Mouse (Mus musculus) kidney, adult 10 weeks (tissue): ENCODE measurements around the gene Klk10. TPM values are rescaled to one million over a fixed set of nuclear protein-coding genes. Genes with fewer than 3 reads are reported as not detected.

Experiments
- polyA plus RNA-seq: library from polyadenylated mRNA; stranded (reverse); fragments of 350-450 nt; fragmentation: Illumina TruSeq; extraction: RNeasy Lipid Tissue Mini Kit (QIAGEN cat#74804); gene quantifications from one replicate; pipeline ENCODE4 v1.2.3, GENCODE M21; 2014; ENCODE audit warnings: low read depth, low replicate concordance

Gene Klk10
- polyA plus RNA-seq, result not detected

GRCm38 (mm10) chr7:43780746-43781145 is at the start of gene Klk10:
TSS of gene Klk10 (plus strand) at chr7:43781035.

GRCm38 (mm10) chr7:43768597-43768996 is 12.2 kb upstream of the Klk10 start, which contains the start of gene Klk12:
TSS of gene Klk12 (plus strand) at chr7:43768897.

DNA sequence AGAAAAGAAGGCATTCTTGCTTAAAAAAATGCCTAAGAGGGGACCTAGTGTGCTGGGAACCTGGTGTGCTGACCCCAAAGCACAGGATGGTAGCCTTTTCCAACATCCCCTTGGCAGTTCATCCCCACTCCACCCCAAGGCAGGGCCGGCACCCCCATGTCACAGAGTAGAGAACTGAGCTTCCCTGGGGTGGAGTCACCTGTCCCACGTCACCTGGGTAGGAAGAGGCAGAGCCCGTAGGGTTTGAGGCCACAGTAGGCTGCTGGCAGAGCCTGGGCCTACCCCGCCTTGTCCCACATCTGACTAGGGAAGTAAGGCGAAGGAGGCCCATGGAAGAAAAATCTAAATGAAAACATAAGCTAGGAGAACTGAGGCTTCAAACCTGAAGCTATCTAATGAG is 6.5 kb upstream of the Klk10 start, which contains the start of gene Klk11:
TSS of gene Klk11 (plus strand) at position 241 of the 400 bp plus-strand sequence.

GRCm38 (mm10) chr7:43791591-43791990 is 10.8 kb downstream of the Klk10 start, which contains the start of gene Klk9:
TSS of gene Klk9 (plus strand) at chr7:43791891.

GRCm38 (mm10) chr7:43797333-43797769 is 16.5 kb downstream of the Klk10 start, which contains the start of gene Klk8:
TSS of gene Klk8 (plus strand) at chr7:43797577.

GRCm38 (mm10) chr7:43810994-43811393 is 30.2 kb downstream of the Klk10 start, which contains the start of gene Klk7:
TSS of gene Klk7 (plus strand) at chr7:43811294.

GRCm38 (mm10) chr7:43824199-43824598 is 43.4 kb downstream of the Klk10 start, which contains the start of gene Klk6:
TSS of gene Klk6 (plus strand) at chr7:43824499.

Other genes starting within 250 kb of the Klk10 start
- gene Cd33, start 236.6 kb upstream of the Klk10 start, polyA plus RNA-seq, result 1.7 TPM
- gene Zfp658, start 218.8 kb upstream of the Klk10 start, polyA plus RNA-seq, result 1.6 TPM
- 13.8 TPM for gene Zfp719, start 201.4 kb upstream of the Klk10 start, polyA plus RNA-seq
- not detected for gene Zfp819, start 173.9 kb upstream of the Klk10 start, polyA plus RNA-seq
- gene Ceacam18, start 146.3 kb upstream of the Klk10 start, polyA plus RNA-seq, result not detected
- 0.32 TPM for gene Siglece, start 120.9 kb upstream of the Klk10 start, polyA plus RNA-seq
- 1.4 TPM for gene Ctu1, start 109.0 kb upstream of the Klk10 start, polyA plus RNA-seq
- gene Klk14, start 90.6 kb upstream of the Klk10 start, polyA plus RNA-seq, result not detected
- gene Klk13, start 68.5 kb upstream of the Klk10 start, polyA plus RNA-seq, result not detected
- not detected for gene Klk12, start 12.1 kb upstream of the Klk10 start, polyA plus RNA-seq
- not detected for gene Klk11, start 6.4 kb upstream of the Klk10 start, polyA plus RNA-seq
- not detected for gene Klk9, start 10.9 kb downstream of the Klk10 start, polyA plus RNA-seq
- not detected for gene Klk8, start 16.5 kb downstream of the Klk10 start, polyA plus RNA-seq
- not detected for gene Klk7, start 30.3 kb downstream of the Klk10 start, polyA plus RNA-seq
- not detected for gene Klk6, start 43.5 kb downstream of the Klk10 start, polyA plus RNA-seq
- gene Klk5, start 60.9 kb downstream of the Klk10 start, polyA plus RNA-seq, result not detected
- not detected for gene Klk4, start 100.1 kb downstream of the Klk10 start, polyA plus RNA-seq
- not detected for gene Klk15, start 152.7 kb downstream of the Klk10 start, polyA plus RNA-seq
- gene Klk1b8, start 169.6 kb downstream of the Klk10 start, polyA plus RNA-seq, result 0.57 TPM
- not detected for gene Klk1b1, start 185.7 kb downstream of the Klk10 start, polyA plus RNA-seq
- gene Klk1b9, start 195.0 kb downstream of the Klk10 start, polyA plus RNA-seq, result 0.97 TPM
- not detected for gene Klk1b11, start 214.8 kb downstream of the Klk10 start, polyA plus RNA-seq
- gene Klk1b26, start 231.1 kb downstream of the Klk10 start, polyA plus RNA-seq, result not detected